Mouse (Mus musculus): ENCODE results near the gene Adprh.
"Not testable (repeated sequence)": the region's sequence is repeated elsewhere in the genome, so short reads cannot be mapped to it uniquely, and the experiment has no call there.

DNA sequence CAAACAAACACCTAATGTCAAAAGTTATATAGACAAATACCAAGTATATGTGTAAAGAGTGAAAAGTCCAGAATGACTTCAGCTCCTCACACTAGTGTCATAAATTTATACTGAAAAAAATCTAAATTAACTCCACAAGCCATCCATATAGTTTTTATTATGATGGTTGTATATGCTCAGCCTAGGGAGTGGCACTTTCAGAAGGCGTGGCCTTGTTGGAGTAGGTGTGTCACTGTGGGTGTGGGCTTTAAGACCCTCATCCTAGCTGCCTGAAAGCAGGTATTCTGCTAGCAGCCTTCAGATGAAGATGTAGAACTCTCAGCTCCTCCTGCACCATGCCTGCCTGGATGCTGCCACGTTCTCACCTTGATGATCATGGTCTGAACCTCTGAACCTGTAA is 6.4 kb downstream of the Adprh start:
- not testable (repeated sequence) for TF ChIP-seq CTCF (IDR thresholded peaks at IDR 0.05); POLR2A (IDR thresholded peaks at IDR 0.05; ENCODE audit: insufficient read depth, low read depth, low read length)

All from heart, adult 2 months (tissue).